Mouse (Mus musculus) heart, embryonic 16.5 days (tissue): ENCODE data around the gene Rad23a. TPM values are rescaled to one million over a fixed set of nuclear protein-coding genes. Genes with fewer than 3 reads are reported as not detected.

Source experiments
- ATAC-seq: fragments of 200-750 bp; cut with Nextera tagmentation; replicated peaks from 2 replicates; pipeline ENCODE4 v1.8.0; 2017; ENCODE audit warnings: moderate number of reproducible peaks; ENCODE audit not compliant: insufficient read depth, low FRiP score; ENCODE audit errors: extremely low read depth
- H3K27ac ChIP-seq: fragments of 300-500 bp; sonication (generic); 2 replicates; pipeline ENCODE4 v1.5.1; 2014; ENCODE audit warnings: mild to moderate bottlenecking, low read length, control low read depth, moderate library complexity
- H3K27me3 ChIP-seq: fragments of 300-500 bp; sonication (generic); 2 replicates; pipeline ENCODE4 v1.6.1; 2014; ENCODE audit warnings: low read length, mixed read lengths; ENCODE audit not compliant: control insufficient read depth, insufficient read depth
- H3K36me3 ChIP-seq: fragments of 300-500 bp; sonication (generic); 2 replicates; pipeline ENCODE4 v1.6.1; 2014; ENCODE audit not compliant: control insufficient read depth, insufficient read depth
- H3K4me1 ChIP-seq: fragments of 300-500 bp; sonication (generic); 2 replicates; pipeline ENCODE4 v1.6.1; 2014; ENCODE audit warnings: low read length, mixed read lengths; ENCODE audit not compliant: control insufficient read depth, insufficient read depth
- H3K4me2 ChIP-seq: fragments of 300-500 bp; sonication (generic); 2 replicates; pipeline ENCODE4 v1.6.1; 2014; ENCODE audit warnings: low read depth, mild to moderate bottlenecking, control low read depth, low read length
- H3K4me3 ChIP-seq: fragments of 300-500 bp; sonication (generic); 2 replicates; pipeline ENCODE4 v1.5.1; 2014; ENCODE audit warnings: mild to moderate bottlenecking, control low read depth, low read length
- H3K9ac ChIP-seq: fragments of 300-500 bp; sonication (generic); 2 replicates; pipeline ENCODE4 v1.6.1; 2014; ENCODE audit warnings: low read length, control low read depth
- H3K9me3 ChIP-seq: fragments of 300-500 bp; sonication (generic); replicated peaks from 2 replicates; pipeline ENCODE4 v1.6.1; 2016; ENCODE audit warnings: low read length; ENCODE audit not compliant: control insufficient read depth
- whole genome bisulfite sequencing: fragments of 180-500 bp; shearing (Covaris S2); extraction: QIAGEN DNeasy Blood & Tissue Kit; methylation state at CpG from one replicate; pipeline ENCODE4 v1.1.7; 2014; 5-methylcytosine and 5-hydroxymethylcytosine counted together
- polyA plus RNA-seq: library from polyadenylated mRNA; unstranded; fragments of >200 nt; fragmentation: Nextera tagmentation; extraction: Ambion mirVana; gene quantifications from 2 replicates; pipeline ENCODE4 v1.2.1, GENCODE M21; 2015

The Rad23a gene
- polyA plus RNA-seq, 1 experiment from 2014 or later, result 131 TPM

DNA sequence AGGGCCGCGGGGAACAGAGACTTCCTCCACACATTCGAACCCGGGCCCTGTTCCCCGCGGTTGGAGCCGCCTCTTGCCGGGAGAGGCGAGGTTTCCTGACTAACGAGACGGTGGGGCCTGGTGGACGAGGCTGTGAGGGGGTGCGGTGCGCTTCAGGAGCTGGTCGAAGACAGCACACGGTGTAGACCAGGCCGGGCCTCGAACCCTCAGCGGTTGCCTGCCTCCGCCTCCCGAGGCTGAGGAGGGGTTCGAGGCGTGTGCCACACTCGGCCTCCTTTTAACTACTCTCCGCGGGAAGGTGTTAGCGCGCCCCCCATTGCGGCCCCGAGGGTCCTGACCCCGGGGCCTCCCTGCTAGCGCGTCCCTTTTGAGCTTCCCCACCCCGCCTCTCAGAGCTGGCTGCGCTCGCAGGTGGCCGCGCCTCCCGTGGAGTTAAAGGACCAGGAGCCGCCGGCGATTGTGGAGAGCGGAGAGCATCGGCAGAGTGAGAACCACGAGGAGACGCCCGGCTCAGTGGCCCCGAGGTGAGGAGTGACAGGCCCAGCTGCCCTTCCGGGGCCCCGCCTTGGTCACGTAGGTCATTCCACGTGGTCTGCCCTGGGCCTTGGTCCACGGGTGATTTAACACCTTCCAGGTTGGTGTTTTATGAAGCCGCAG lies 32.0 kb upstream of the Rad23a start:
- peaks cover 11% of the 10 kb centered on the region for H3K4me1 ChIP-seq
- WGBS, result 2% methylated on average over 54 of the region's 54 CpGs
- no peak overlapping the region for H3K27ac ChIP-seq
- H3K4me3 ChIP-seq, result peak overlapping the region; percentile 58
- H3K9me3 ChIP-seq, result no peaks in the 10 kb centered on the region
- no peaks in the 10 kb centered on the region for H3K27me3 ChIP-seq
- H3K4me2 ChIP-seq, result peak overlapping the region; percentile 95
- ATAC-seq, result peak; percentile 69
- peak overlapping the region; percentile 71 for H3K9ac ChIP-seq
- peaks cover 16% of the 10 kb centered on the region for H3K36me3 ChIP-seq

- no peaks in the 10 kb centered on the region for H3K27me3 ChIP-seq
- H3K4me1 ChIP-seq, result peaks cover 11% of the 10 kb centered on the region
- H3K36me3 ChIP-seq, result peaks cover 22% of the 10 kb centered on the region
- 13% methylated on average over 42 of the region's 46 CpGs for WGBS
- peak; percentile 67 for ATAC-seq
- no peaks in the 10 kb centered on the region for H3K9me3 ChIP-seq
- H3K4me2 ChIP-seq, result peak within 1 kb of the TSS; percentile 95
- peak within 1 kb of the TSS; percentile 71 for H3K9ac ChIP-seq
- no peak within 1 kb of the TSS for H3K27ac ChIP-seq
- H3K4me3 ChIP-seq, result peak within 1 kb of the TSS; percentile 58
These were observed 31.2 kb upstream of the Rad23a start, which contains the start of gene Syce2 for GRCm38 (mm10) chr8:84871376-84872308. Syce2 (plus strand) TSS chr8:84872111.

DNA sequence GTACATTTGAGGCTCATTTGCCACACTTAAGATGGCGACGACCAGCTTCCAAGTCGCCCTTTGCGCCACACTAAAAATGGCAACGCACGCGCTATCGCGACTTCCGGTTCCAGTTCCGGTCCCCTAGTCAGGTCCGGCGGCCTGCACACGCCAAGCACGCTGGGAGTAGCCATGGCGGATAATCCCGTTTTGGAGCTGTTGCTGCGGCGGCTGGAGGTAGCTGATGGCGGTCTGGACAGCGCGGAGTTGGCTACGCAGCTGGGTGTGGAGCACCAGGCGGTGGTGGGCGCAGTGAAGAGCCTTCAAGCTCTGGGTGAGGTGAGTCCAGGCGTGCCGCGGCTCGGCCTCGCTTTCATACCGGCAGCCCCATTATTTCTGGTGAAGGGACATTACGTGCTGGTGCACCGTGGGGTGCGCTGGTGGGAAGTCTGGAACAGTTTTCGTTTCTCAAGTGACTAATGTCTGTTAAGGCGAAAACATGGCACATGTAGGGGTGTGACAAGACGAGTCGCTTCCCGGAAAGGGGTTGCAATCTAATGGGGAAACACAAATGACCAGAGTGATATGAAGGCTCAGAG lies 16.5 kb upstream of the Rad23a start, which contains the start of gene Farsa:
Gene Farsa (plus strand): TSS at position 126 of the 578 bp plus-strand sequence.
- peaks cover 12% of the 10 kb centered on the region for H3K36me3 ChIP-seq
- peak within 1 kb of the TSS; percentile 96 for H3K4me2 ChIP-seq
- peak within 1 kb of the TSS; percentile 82 for H3K4me3 ChIP-seq
- ATAC-seq, result peak; percentile 95
- peak within 1 kb of the TSS; percentile 98 for H3K9ac ChIP-seq
- H3K27ac ChIP-seq, result peak within 1 kb of the TSS; percentile 86
- no peaks in the 10 kb centered on the region for H3K9me3 ChIP-seq
- no peaks in the 10 kb centered on the region for H3K27me3 ChIP-seq
- H3K4me1 ChIP-seq, result peaks cover 13% of the 10 kb centered on the region
- WGBS, result under 1% methylated on average over 39 of the region's 39 CpGs

- H3K4me3 ChIP-seq, result peak overlapping the region; percentile 82; the same call in 1 of the 2 replicates
- ATAC-seq, result no peak
These were observed 16.0 kb upstream of the Rad23a start for GRCm38 (mm10) chr8:84856434-84856833.

GRCm38 (mm10) chr8:84847684-84848435 lies 7.4 kb upstream of the Rad23a start:
- 34% methylated on average over 6 of the region's 6 CpGs for WGBS
- H3K9me3 ChIP-seq, result no peaks in the 10 kb centered on the region
- peak overlapping the region; percentile 87 for H3K9ac ChIP-seq
- H3K27ac ChIP-seq, result peak overlapping the region; percentile 94
- peaks cover 19% of the 10 kb centered on the region for H3K4me1 ChIP-seq
- peak overlapping the region; percentile 92 for H3K4me2 ChIP-seq
- H3K27me3 ChIP-seq, result no peaks in the 10 kb centered on the region
- peaks cover 25% of the 10 kb centered on the region for H3K36me3 ChIP-seq
- peak overlapping the region; percentile 77 for H3K4me3 ChIP-seq
- no peak for ATAC-seq

More at GRCm38 (mm10) chr8:84856434-84856833, 16.0 kb upstream of the Rad23a start:
- Histone ChIP-seq H3K4me1 (peaks cover 13% of the 10 kb centered on the region), H3K4me2 (no peak overlapping the region; the same call in 1 of the 2 replicates), H3K9ac (no peak overlapping the region), H3K9me3 (no peaks in the 10 kb centered on the region), H3K36me3 (peaks cover 9% of the 10 kb centered on the region), H3K27me3 (no peaks in the 10 kb centered on the region), H3K27ac (no peak overlapping the region)
- WGBS, result 91% methylated on average over 3 of the region's 3 CpGs

DNA sequence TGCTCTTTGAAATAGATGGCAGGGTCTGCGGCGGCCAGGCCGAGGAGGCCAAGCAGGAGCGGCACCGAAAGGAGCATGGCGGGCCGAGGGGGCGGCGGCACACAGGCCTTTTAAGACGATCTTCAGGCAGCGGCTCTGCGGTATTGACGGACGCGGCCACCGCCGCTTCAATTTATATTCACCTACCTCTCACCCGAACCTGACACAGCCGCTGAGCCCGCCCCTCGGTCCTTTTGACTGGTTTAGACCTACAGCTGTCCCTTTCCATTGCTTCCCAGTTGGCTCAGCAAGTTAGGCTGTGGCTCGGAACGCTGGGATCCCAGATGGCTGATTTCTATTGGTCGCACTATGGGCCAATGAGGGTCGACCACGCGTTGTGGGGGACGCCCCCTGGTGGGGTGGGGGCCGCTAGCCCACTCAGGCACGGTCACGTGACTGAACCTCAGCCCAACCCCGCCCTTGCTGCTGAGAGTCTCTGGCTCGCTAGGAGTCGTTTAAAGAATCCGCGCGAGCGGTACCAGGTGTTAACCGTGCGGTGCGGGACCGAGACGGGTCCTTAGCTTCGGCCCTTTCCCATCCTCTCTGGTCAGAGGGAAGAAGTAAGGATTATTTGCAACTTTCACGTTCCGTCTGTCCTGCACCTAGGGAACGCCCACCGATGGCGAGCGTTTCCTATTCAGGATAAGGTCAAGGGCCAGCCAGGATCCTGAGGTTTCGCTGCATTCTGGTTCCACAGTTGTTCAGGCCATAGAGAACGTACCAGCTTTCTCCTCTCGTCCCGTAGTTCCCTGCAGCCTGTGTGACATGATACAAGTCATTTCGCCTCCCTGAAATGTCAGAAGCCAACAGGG lies 6.5 kb upstream of the Rad23a start, which contains the start of gene Calr:
Gene Calr (minus strand): TSS at position 213 of the 851 bp plus-strand sequence.
- Histone ChIP-seq H3K4me3 (peak within 1 kb of the TSS; percentile 77), H3K9me3 (no peaks in the 10 kb centered on the region), H3K36me3 (peaks cover 34% of the 10 kb centered on the region), H3K9ac (peak within 1 kb of the TSS; percentile 96), H3K27me3 (no peaks in the 10 kb centered on the region), H3K27ac (peak within 1 kb of the TSS; percentile 94), H3K4me2 (peak within 1 kb of the TSS; percentile 92), H3K4me1 (peaks cover 19% of the 10 kb centered on the region)
- peak; percentile 99 for ATAC-seq
- WGBS, result under 1% methylated on average over 55 of the region's 55 CpGs

- peaks cover 19% of the 10 kb centered on the region for H3K4me1 ChIP-seq
- peak overlapping the region; percentile 73 for H3K4me3 ChIP-seq
- H3K9ac ChIP-seq, result peak overlapping the region; percentile 96
- ATAC-seq, result peak; percentile 2; the same call in 1 of the 2 replicates
- H3K36me3 ChIP-seq, result peaks cover 41% of the 10 kb centered on the region
- H3K27ac ChIP-seq, result peak overlapping the region; percentile 78
- H3K27me3 ChIP-seq, result no peaks in the 10 kb centered on the region
- WGBS, result under 1% methylated on average over 30 of the region's 30 CpGs
- H3K4me2 ChIP-seq, result peak overlapping the region; percentile 91
- H3K9me3 ChIP-seq, result no peaks in the 10 kb centered on the region
These were observed 5.7 kb upstream of the Rad23a start for GRCm38 (mm10) chr8:84846094-84846721.
